Mouse (Mus musculus) layer of hippocampus, adult 9-11 months (tissue): ENCODE measurements around the gene Epn1.
"Not testable (repeated sequence)": the region's sequence is repeated elsewhere in the genome, so short reads cannot be mapped to it uniquely, and the experiment has no call there.

ENCODE experiments used
- DNase-seq: peaks from one replicate; pipeline ENCODE4 v3.0.0; 2022

Epn1 gene

GRCm38 (mm10) chr7:5059421-5059820, 20.6 kb upstream of the Epn1 start:
- DNase-seq = peak; percentile 10

- DNase-seq = peak; percentile 84
These were observed 19.8 kb upstream of the Epn1 start for GRCm38 (mm10) chr7:5060239-5060731.

- peak; percentile 98 for DNase-seq
These were observed 18.9 kb upstream of the Epn1 start for GRCm38 (mm10) chr7:5060944-5061773.

- peak; percentile 94 for DNase-seq
These were observed 18.2 kb upstream of the Epn1 start, which contains the start of gene U2af2 for GRCm38 (mm10) chr7:5061774-5062359. U2af2 (plus strand) TSS chr7:5062143.

- no peak for DNase-seq
These were observed 17.6 kb upstream of the Epn1 start for GRCm38 (mm10) chr7:5062360-5063001.

GRCm38 (mm10) chr7:5064886-5065285, 15.1 kb upstream of the Epn1 start:
- DNase-seq = no peak

- DNase-seq = no peak
These were observed 6.4 kb upstream of the Epn1 start for GRCm38 (mm10) chr7:5073586-5073985.

GRCm38 (mm10) chr7:5074984-5075383, 5.1 kb upstream of the Epn1 start:
- no peak for DNase-seq

DNA sequence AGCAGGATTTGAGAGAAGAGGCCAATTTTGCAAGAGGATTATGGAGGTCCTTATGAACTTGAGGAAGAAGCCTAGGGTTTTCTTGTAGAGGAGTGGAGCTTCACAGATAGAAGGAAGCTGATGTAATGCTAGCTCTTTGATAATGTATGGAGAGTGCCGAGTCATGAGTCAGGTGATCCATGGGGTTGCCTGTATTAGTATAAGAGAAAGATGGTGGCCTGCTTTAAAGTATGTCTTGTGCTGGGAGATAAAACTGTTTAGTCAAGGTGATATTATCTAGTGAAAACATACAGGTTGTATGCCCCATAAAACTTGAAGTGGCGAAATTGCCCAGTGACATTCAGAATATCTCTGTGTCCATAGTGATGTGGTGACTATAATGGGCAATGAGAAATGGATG, 3.1 kb upstream of the Epn1 start:
- no peak for DNase-seq

DNA sequence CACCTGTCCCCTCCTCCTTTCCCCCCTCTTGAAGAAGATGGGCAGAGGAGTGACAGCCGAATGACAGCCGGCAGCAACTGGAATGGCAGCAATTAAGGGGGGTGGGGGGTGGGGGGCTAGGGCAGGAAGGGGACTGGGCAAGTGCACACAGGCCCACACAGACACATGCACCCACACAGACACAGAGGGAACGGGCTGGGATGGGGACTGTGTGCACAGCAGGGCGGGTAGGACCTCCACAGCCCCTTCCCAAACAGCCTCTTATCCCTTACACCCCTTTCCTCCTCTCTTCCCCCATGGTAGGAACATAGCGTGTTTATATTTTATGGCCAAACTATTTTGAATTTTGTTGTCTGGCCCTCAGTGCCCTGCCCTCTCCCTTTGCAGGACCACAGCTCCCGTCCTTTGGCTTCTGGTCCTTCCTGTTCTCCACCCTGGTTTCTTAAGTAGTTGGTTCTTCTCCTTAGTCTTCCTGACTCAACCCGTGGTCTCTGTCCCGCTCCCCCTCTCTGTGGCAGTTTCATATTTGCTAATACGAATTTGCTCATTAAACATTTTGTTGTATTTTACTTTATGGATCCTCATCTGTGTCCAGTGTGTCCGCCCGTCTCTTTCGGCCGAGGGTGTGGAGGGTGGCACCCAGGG, 548 bp upstream of the Epn1 start:
- DNase-seq = not testable (repeated sequence)

DNA sequence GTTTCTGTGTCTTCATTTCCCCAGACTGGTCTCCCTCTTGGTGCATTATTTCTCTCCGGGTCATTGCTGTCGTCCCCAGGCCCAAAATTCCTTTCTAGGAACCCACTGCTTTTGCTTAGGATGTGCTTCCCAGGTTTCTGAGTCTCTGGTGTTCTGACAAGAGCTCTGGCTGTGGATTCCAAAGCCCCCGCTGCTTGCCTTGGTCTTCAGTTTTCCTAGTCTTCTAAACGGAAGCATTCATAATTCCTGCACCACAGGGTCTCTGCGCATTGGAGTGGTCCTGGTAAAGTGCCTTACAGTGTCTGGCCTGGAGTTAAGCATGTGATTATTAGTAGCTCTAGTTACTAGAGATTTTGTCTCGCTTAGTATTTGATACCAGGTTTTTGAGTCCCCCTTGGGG, 780 bp downstream of the Epn1 start:
- no peak for DNase-seq

DNA sequence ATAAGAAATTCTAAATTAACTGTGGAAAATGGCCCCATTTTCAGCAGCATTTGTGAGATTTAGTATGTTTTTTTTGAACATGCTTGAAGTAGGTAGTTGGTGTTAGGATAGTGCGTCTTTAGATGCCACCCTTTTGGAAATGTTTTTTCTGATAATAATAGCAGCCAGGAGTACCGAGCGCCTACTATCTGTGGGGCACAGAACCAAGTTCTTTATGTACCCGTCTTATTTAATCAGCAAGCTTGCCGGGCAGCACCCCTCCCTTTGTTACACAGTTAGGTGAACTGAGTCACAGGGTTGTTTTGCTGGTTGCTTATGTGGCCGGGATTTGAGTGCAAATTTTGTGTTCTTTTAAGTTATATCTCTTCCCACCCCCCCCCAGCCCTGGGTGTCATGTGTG, 1.2 kb downstream of the Epn1 start:
- DNase-seq = no peak

DNA sequence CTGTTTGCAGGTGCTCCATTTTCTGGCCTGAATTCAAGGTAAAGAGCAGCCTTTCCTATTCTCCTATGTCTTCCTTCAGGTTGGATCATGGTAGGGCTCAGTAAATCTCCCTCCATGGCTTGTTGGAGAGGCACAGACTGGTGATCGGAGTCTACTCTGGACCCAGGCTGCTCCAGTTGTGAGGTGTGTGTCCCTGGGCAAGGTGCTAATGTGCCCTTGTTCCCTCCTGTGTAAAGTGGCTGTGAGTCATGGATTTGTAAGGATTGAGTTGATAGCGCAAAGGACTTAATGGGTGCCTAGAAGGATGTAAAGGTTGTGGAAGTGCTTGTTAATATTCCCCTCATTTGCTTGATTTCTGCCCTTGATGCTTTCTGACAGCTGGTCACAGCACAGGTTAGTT, 1.9 kb downstream of the Epn1 start:
- DNase-seq = no peak

GRCm38 (mm10) chr7:5083325-5084105, 3.5 kb downstream of the Epn1 start:
- DNase-seq = no peak

GRCm38 (mm10) chr7:5085512-5085911, 5.5 kb downstream of the Epn1 start:
- no peak for DNase-seq

- DNase-seq = no peak
These were observed 6.9 kb downstream of the Epn1 start for GRCm38 (mm10) chr7:5086921-5087440.

DNA sequence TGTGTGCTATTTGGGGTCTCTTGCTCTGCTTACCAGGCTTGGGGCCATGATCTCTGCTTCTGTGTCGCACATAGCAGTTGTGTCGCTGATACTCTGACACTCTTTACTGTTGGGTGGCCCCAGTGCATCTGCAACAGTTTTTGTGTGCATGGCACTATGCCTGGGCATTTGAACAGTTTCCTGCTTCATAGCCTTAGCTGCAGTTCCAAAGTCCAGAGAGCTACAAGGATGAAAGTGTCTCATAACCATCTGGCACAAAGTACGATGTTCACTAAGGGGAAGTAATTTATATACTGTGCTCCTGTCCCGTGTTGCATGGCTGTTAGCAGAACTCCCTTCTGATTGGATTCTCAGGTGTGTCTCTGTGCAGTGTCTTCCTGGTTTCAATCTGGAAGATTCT, 7.9 kb downstream of the Epn1 start:
- DNase-seq = no peak

GRCm38 (mm10) chr7:5089853-5090252, 9.8 kb downstream of the Epn1 start:
- DNase-seq = peak; percentile 33

GRCm38 (mm10) chr7:5091008-5091728, 11.1 kb downstream of the Epn1 start:
- peak; percentile 70 for DNase-seq

DNA sequence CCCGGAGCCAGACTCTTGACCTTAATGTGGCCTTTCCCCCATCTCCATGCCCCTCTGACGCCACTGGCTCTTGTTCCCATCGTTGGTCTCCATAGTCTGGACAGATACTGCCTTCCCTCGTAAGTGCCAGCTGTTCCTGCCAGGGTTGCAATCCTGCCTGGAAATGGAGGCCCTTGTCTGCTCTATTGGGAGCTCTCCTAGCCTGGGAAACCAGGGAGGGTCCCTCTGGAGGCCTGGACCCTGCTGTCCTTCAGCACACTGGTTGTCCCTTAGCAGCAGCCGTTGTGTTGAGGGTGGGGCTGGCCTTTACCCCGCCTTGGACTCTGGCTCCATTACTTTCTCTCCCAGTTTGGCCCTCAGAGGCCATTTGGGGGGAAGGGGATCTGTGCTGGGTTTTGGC, 12.3 kb downstream of the Epn1 start:
- no peak for DNase-seq

- peak; percentile 62 for DNase-seq
These were observed 12.9 kb downstream of the Epn1 start for GRCm38 (mm10) chr7:5092831-5093510.
